Mouse (Mus musculus): ENCODE measurements around the gene Mvk. TPM values are rescaled to one million over a fixed set of nuclear protein-coding genes. Genes with fewer than 3 reads are reported as not detected.

Gene Mvk
- polyA plus RNA-seq, 1 experiment from 2014 or later = 56.3 TPM

GRCm38 (mm10) chr5:114415606-114416005 is 28.5 kb upstream of the Mvk start:
- no peak overlapping the region for H3K4me3 ChIP-seq (replicated peaks; ENCODE audit: low read length)
- no peaks in the 10 kb centered on the region; the same call in 1 of the 2 replicates for H3K4me1 ChIP-seq (ENCODE audit: control insufficient read depth, insufficient read depth, low read length)
- H3K4me2 ChIP-seq (ENCODE audit: low read depth, low read length) = no peak overlapping the region
- H3K9me3 ChIP-seq (replicated peaks; ENCODE audit: control insufficient read depth, low read length) = no peaks in the 10 kb centered on the region
- no peaks in the 10 kb centered on the region for H3K27me3 ChIP-seq (ENCODE audit: control insufficient read depth, insufficient read depth, low read length)
- no peak overlapping the region for H3K27ac ChIP-seq (ENCODE audit: low read length)
- 91% methylated on average over 5 of the region's 5 CpGs for WGBS
- H3K36me3 ChIP-seq (ENCODE audit: control insufficient read depth, insufficient read depth, low read length) = peaks cover 27% of the 10 kb centered on the region
- H3K9ac ChIP-seq (ENCODE audit: low read length) = no peak overlapping the region
- ATAC-seq (ENCODE audit: insufficient read depth, low FRiP score) = no peak

- H3K9me3 ChIP-seq (replicated peaks; ENCODE audit: control insufficient read depth, low read length) = no peaks in the 10 kb centered on the region
- H3K4me2 ChIP-seq (ENCODE audit: low read depth, low read length) = no peak overlapping the region
- H3K27ac ChIP-seq (ENCODE audit: low read length) = no peak overlapping the region
- no peak for ATAC-seq (ENCODE audit: insufficient read depth, low FRiP score)
- H3K4me3 ChIP-seq (replicated peaks; ENCODE audit: low read length) = no peak overlapping the region
- H3K36me3 ChIP-seq (ENCODE audit: control insufficient read depth, insufficient read depth, low read length) = peaks cover 17% of the 10 kb centered on the region
- no peaks in the 10 kb centered on the region; the same call in 1 of the 2 replicates for H3K4me1 ChIP-seq (ENCODE audit: control insufficient read depth, insufficient read depth, low read length)
- no peaks in the 10 kb centered on the region for H3K27me3 ChIP-seq (ENCODE audit: control insufficient read depth, insufficient read depth, low read length)
- H3K9ac ChIP-seq (ENCODE audit: low read length) = no peak overlapping the region
- WGBS = 77% methylated on average over 8 of the region's 8 CpGs
Measured at GRCm38 (mm10) chr5:114416855-114417254, 27.2 kb upstream of the Mvk start.

- Histone ChIP-seq H3K4me1 (ENCODE audit: control insufficient read depth, insufficient read depth, low read length) (no peaks in the 10 kb centered on the region), H3K36me3 (ENCODE audit: control insufficient read depth, insufficient read depth, low read length) (peaks cover 10% of the 10 kb centered on the region), H3K27me3 (ENCODE audit: control insufficient read depth, insufficient read depth, low read length) (no peaks in the 10 kb centered on the region), H3K4me2 (ENCODE audit: low read depth, low read length) (no peak overlapping the region), H3K4me3 (replicated peaks; ENCODE audit: low read length) (no peak overlapping the region), H3K27ac (ENCODE audit: low read length) (no peak overlapping the region), H3K9ac (ENCODE audit: low read length) (no peak overlapping the region), H3K9me3 (replicated peaks; ENCODE audit: control insufficient read depth, low read length) (no peaks in the 10 kb centered on the region)
- no peak for ATAC-seq (ENCODE audit: insufficient read depth, low FRiP score)
- WGBS = 73% methylated on average over 8 of the region's 8 CpGs
Measured at GRCm38 (mm10) chr5:114418541-114418940, 25.5 kb upstream of the Mvk start.

GRCm38 (mm10) chr5:114421561-114422298 is 22.3 kb upstream of the Mvk start:
- Histone ChIP-seq H3K4me1 (ENCODE audit: control insufficient read depth, insufficient read depth, low read length) (no peaks in the 10 kb centered on the region), H3K4me3 (replicated peaks; ENCODE audit: low read length) (no peak overlapping the region), H3K9me3 (replicated peaks; ENCODE audit: control insufficient read depth, low read length) (no peaks in the 10 kb centered on the region), H3K9ac (ENCODE audit: low read length) (no peak overlapping the region), H3K36me3 (ENCODE audit: control insufficient read depth, insufficient read depth, low read length) (0 out of 2 replicates have a peak, but pooled peaks cover 4% of the 10 kb centered on the region), H3K4me2 (ENCODE audit: low read depth, low read length) (no peak overlapping the region), H3K27me3 (ENCODE audit: control insufficient read depth, insufficient read depth, low read length) (no peaks in the 10 kb centered on the region), H3K27ac (ENCODE audit: low read length) (no peak overlapping the region)
- no peak for ATAC-seq (ENCODE audit: insufficient read depth, low FRiP score)
- WGBS = 56% methylated on average over 11 of the region's 11 CpGs

GRCm38 (mm10) chr5:114422591-114422990 is 21.5 kb upstream of the Mvk start:
- 15% methylated on average over 5 of the region's 5 CpGs for WGBS
- Histone ChIP-seq H3K4me1 (ENCODE audit: control insufficient read depth, insufficient read depth, low read length) (no peaks in the 10 kb centered on the region), H3K36me3 (ENCODE audit: control insufficient read depth, insufficient read depth, low read length) (0 out of 2 replicates have a peak, but pooled peaks cover 4% of the 10 kb centered on the region), H3K4me3 (replicated peaks; ENCODE audit: low read length) (no peak overlapping the region), H3K4me2 (ENCODE audit: low read depth, low read length) (no peak overlapping the region), H3K9me3 (replicated peaks; ENCODE audit: control insufficient read depth, low read length) (no peaks in the 10 kb centered on the region), H3K9ac (ENCODE audit: low read length) (no peak overlapping the region), H3K27ac (ENCODE audit: low read length) (no peak overlapping the region), H3K27me3 (ENCODE audit: control insufficient read depth, insufficient read depth, low read length) (no peaks in the 10 kb centered on the region)
- no peak for ATAC-seq (ENCODE audit: insufficient read depth, low FRiP score)

- no peaks in the 10 kb centered on the region for H3K4me1 ChIP-seq (ENCODE audit: control insufficient read depth, insufficient read depth, low read length)
- no peak overlapping the region for H3K27ac ChIP-seq (ENCODE audit: low read length)
- no peaks in the 10 kb centered on the region for H3K9me3 ChIP-seq (replicated peaks; ENCODE audit: control insufficient read depth, low read length)
- 0 out of 2 replicates have a peak, but pooled peaks cover 3% of the 10 kb centered on the region for H3K36me3 ChIP-seq (ENCODE audit: control insufficient read depth, insufficient read depth, low read length)
- no peak overlapping the region for H3K4me2 ChIP-seq (ENCODE audit: low read depth, low read length)
- 79% methylated on average over 5 of the region's 5 CpGs for WGBS
- H3K27me3 ChIP-seq (ENCODE audit: control insufficient read depth, insufficient read depth, low read length) = no peaks in the 10 kb centered on the region
- H3K4me3 ChIP-seq (replicated peaks; ENCODE audit: low read length) = no peak overlapping the region
- H3K9ac ChIP-seq (ENCODE audit: low read length) = no peak overlapping the region
- ATAC-seq (ENCODE audit: insufficient read depth, low FRiP score) = no peak
Measured at GRCm38 (mm10) chr5:114423961-114424360, 20.1 kb upstream of the Mvk start.

- Histone ChIP-seq H3K4me3 (replicated peaks; ENCODE audit: low read length) (no peak overlapping the region), H3K9ac (ENCODE audit: low read length) (no peak overlapping the region), H3K36me3 (ENCODE audit: control insufficient read depth, insufficient read depth, low read length) (no peaks in the 10 kb centered on the region), H3K27me3 (ENCODE audit: control insufficient read depth, insufficient read depth, low read length) (no peaks in the 10 kb centered on the region), H3K4me1 (ENCODE audit: control insufficient read depth, insufficient read depth, low read length) (no peaks in the 10 kb centered on the region), H3K4me2 (ENCODE audit: low read depth, low read length) (no peak overlapping the region), H3K27ac (ENCODE audit: low read length) (no peak overlapping the region), H3K9me3 (replicated peaks; ENCODE audit: control insufficient read depth, low read length) (no peaks in the 10 kb centered on the region)
- whole genome bisulfite sequencing = 74% methylated on average over 6 of the region's 6 CpGs
- ATAC-seq (ENCODE audit: insufficient read depth, low FRiP score) = no peak
Measured at GRCm38 (mm10) chr5:114426732-114427131, 17.3 kb upstream of the Mvk start.

- 54% methylated on average over 18 of the region's 18 CpGs for WGBS
- no peaks in the 10 kb centered on the region for H3K36me3 ChIP-seq (ENCODE audit: control insufficient read depth, insufficient read depth, low read length)
- no peak overlapping the region for H3K4me3 ChIP-seq (replicated peaks; ENCODE audit: low read length)
- H3K27me3 ChIP-seq (ENCODE audit: control insufficient read depth, insufficient read depth, low read length) = no peaks in the 10 kb centered on the region
- H3K4me2 ChIP-seq (ENCODE audit: low read depth, low read length) = no peak overlapping the region
- no peak for ATAC-seq (ENCODE audit: insufficient read depth, low FRiP score)
- H3K27ac ChIP-seq (ENCODE audit: low read length) = no peak overlapping the region
- H3K9me3 ChIP-seq (replicated peaks; ENCODE audit: control insufficient read depth, low read length) = no peaks in the 10 kb centered on the region
- no peaks in the 10 kb centered on the region for H3K4me1 ChIP-seq (ENCODE audit: control insufficient read depth, insufficient read depth, low read length)
- no peak overlapping the region for H3K9ac ChIP-seq (ENCODE audit: low read length)
Measured at GRCm38 (mm10) chr5:114428621-114429020, 15.4 kb upstream of the Mvk start.

- Histone ChIP-seq H3K4me2 (ENCODE audit: low read depth, low read length) (no peak overlapping the region), H3K4me1 (ENCODE audit: control insufficient read depth, insufficient read depth, low read length) (no peaks in the 10 kb centered on the region), H3K9me3 (replicated peaks; ENCODE audit: control insufficient read depth, low read length) (no peaks in the 10 kb centered on the region), H3K27me3 (ENCODE audit: control insufficient read depth, insufficient read depth, low read length) (no peaks in the 10 kb centered on the region), H3K36me3 (ENCODE audit: control insufficient read depth, insufficient read depth, low read length) (0 out of 2 replicates have a peak, but pooled peaks cover under 1% of the 10 kb centered on the region), H3K9ac (ENCODE audit: low read length) (no peak overlapping the region), H3K27ac (ENCODE audit: low read length) (no peak overlapping the region), H3K4me3 (replicated peaks; ENCODE audit: low read length) (no peak overlapping the region)
- WGBS = 83% methylated on average over 7 of the region's 7 CpGs
- ATAC-seq (ENCODE audit: insufficient read depth, low FRiP score) = no peak
Measured at GRCm38 (mm10) chr5:114429781-114430180, 14.3 kb upstream of the Mvk start.
